Mouse (Mus musculus) right cerebral cortex, postnatal 14 days (tissue): Measurements from ENCODE around the gene Noxo1.

Source experiments
- DNase-seq: peaks from one replicate; pipeline ENCODE4 v3.0.0; 2022

The Noxo1 gene

DNA sequence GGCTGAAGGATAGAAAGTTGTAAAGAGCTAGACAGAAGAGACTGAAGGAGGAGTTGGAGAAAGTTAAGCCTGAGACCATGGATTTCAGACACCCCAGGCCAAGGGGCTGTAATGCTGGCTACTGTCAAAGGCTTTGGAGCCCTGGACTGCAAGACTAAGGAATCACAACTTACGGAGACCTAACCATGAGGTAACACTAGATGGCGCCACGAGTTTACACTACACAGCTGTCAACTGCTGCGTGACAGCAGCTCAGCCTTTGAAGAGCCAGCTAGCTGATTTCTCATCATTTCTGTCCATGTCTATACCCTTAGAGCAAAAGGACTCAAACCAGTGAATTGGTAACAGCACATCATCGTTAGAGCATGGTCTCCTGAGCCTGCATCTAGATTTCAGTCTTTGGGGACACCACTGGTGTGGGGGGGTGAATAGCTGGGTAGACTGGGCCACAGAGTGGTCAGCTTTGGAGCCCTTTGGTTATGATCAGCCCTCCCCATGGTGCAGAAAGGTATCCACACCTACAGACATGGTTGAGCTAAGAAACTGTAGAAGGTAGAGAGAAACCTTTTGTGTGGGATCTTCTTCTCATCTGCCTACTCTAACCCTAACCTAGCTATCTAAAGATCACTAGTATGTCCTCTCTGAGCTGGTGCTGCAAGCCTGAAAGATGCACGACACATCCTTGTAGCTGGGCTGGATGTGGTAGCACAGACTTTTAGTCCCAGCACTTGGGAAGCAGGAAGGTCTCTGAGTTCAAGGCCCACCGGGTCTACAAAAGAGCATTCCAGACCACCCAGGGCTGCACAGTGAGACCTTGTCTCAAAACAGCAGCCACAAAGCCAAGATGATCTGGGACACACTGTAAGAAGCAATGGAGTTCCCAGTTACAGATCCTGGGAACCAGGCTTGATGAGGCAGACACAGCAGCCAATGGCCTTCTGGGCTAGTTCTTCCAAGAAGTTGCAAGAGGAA is 49.8 kb downstream of the Noxo1 start:
- DNase-seq, result peak; percentile 85

DNA sequence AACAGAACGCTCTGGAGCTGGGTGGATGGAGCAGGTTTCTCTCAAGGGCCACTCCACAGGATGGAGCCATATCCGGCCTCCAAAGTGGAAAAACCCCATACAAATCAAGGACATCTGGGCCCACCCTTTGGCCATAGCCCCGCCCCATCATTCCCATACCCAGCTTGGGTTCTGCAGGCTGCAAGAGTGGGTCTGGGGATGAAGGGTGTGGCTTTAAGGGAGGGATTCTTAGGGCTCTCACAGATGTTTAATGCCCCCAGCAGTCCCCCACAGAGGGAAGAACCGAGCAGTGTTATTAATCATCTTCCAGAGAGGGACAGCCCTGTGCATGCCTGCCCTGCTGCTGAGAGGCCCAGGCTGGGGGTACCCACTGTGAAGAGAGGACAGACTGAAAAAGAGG is 51.0 kb downstream of the Noxo1 start:
- no peak for DNase-seq
